Mouse (Mus musculus) heart, postnatal 0 days (tissue): ENCODE data around the gene Polg2.

Experiments
- CTCF ChIP-seq: IDR thresholded peaks from 2 replicates; pipeline ENCODE4 v1.5.1; 2016; ENCODE audit warnings: antibody characterized with exemption, control low read depth, low read depth
- EP300 ChIP-seq: IDR thresholded peaks from 2 replicates; pipeline ENCODE4 v1.6.1; 2016; ENCODE audit warnings: antibody characterized with exemption, low read depth

DNA sequence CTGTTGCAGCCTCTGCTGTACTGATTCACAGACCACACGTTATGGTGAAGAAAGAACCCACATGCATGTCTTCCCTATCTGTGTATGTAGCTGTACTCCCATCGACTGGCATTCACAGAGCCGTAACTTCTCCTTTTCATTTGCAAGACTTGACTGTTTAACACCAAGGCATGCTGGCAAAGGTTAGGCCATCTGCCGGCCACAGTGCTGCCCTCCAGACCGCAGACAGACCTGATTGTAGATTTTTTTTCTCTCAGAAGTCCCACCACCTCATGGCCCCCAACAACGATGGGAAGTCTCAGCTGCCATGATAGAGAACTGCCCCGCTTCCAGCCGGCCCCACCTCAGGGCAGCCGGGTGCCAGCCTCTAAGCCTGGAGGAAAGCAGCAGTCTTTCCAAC, 40.3 kb upstream of the Polg2 start:
- TF ChIP-seq CTCF (no peak), EP300 (no peak)
